Mouse (Mus musculus): Measurements from ENCODE around the gene Slco1a6. TPM values are rescaled to one million over a fixed set of nuclear protein-coding genes. Genes with fewer than 3 reads are reported as not detected.

Gene Slco1a6
- polyA plus RNA-seq, 3 experiments from 2014 or later: 0.79 to 2.5 TPM; not detected in 1

- ATAC-seq: no peak
Observed at GRCm38 (mm10) chr6:142035771-142036170, 172.6 kb downstream of the Slco1a6 start.

Other genes with a start within 250 kb of the Slco1a6 start
- not detected for gene Gm6614, start 197.1 kb downstream of the Slco1a6 start, polyA plus RNA-seq (2017; shearing (Covaris generic))
- not detected for gene Iapp, start 89.9 kb upstream of the Slco1a6 start, polyA plus RNA-seq (2017; shearing (Covaris generic))
- gene Slco1a5, start 114.5 kb upstream of the Slco1a6 start, polyA plus RNA-seq (2017; shearing (Covaris generic)): not detected
- 10 to 100 TPM; 18.2 to 20.5 (median 19.7) TPM for gene Pyroxd1, start 137.1 kb upstream of the Slco1a6 start, polyA plus RNA-seq (2017; shearing (Covaris generic))
- gene Recql, start 178.6 kb upstream of the Slco1a6 start, polyA plus RNA-seq (2017; shearing (Covaris generic)): 10 to 100 TPM; 47.8 to 55.2 (median 52.4) TPM
- 10 to 100 TPM; 46.3 to 72.5 (median 52.9) TPM for gene Golt1b, start 178.7 kb upstream of the Slco1a6 start, polyA plus RNA-seq (2017; shearing (Covaris generic))
- gene Spx, start 204.9 kb upstream of the Slco1a6 start, polyA plus RNA-seq (2017; shearing (Covaris generic)): 1 to 10 TPM in 2 of 3 experiments, under 1 TPM in 1; 0.89 to 2.3 (median 1.1) TPM

All from inflammation-experienced regulatory T-cells, adult 6 months (primary cell).